Mouse (Mus musculus) embryo, embryonic 11.5 days (tissue): ENCODE results near the gene Sowahb.
A peak's percentile ranks its signal among the peaks of the same experiment; 100 is the strongest.

Source experiments
- DNase-seq: peaks from one replicate; pipeline ENCODE4 v3.0.0-alpha.2; 2012; ENCODE audit warnings: low read depth, low spot score

Sowahb gene

GRCm38 (mm10) chr5:93044584-93045370, at the start of gene Sowahb:
Gene Sowahb (minus strand): TSS chr5:93045022.
- no peak for DNase-seq

- DNase-seq: no peak
These were observed 49.1 kb upstream of the Sowahb start for GRCm38 (mm10) chr5:93093638-93094527.

GRCm38 (mm10) chr5:93092857-93093622, 48.2 kb upstream of the Sowahb start, which contains the start of gene Sept11:
Gene Sept11 (plus strand): TSS chr5:93093437.
- DNase-seq: peak; percentile 87

GRCm38 (mm10) chr5:93092147-93092781, 47.4 kb upstream of the Sowahb start:
- no peak for DNase-seq

- DNase-seq: no peak
These were observed 46.4 kb upstream of the Sowahb start for GRCm38 (mm10) chr5:93091266-93091665.

GRCm38 (mm10) chr5:93085900-93086299, 41.1 kb upstream of the Sowahb start:
- no peak for DNase-seq

- DNase-seq: no peak
These were observed 40.3 kb upstream of the Sowahb start for GRCm38 (mm10) chr5:93085015-93085598.

- no peak for DNase-seq
These were observed 34.8 kb upstream of the Sowahb start for GRCm38 (mm10) chr5:93079596-93079995.

- DNase-seq: no peak
These were observed 33.0 kb upstream of the Sowahb start for GRCm38 (mm10) chr5:93077661-93078323.

- DNase-seq: no peak
These were observed 16.0 kb upstream of the Sowahb start for GRCm38 (mm10) chr5:93060865-93061264.

GRCm38 (mm10) chr5:93053606-93054397, 9.0 kb upstream of the Sowahb start:
- no peak for DNase-seq

GRCm38 (mm10) chr5:93051951-93052350, 7.1 kb upstream of the Sowahb start:
- DNase-seq: no peak

GRCm38 (mm10) chr5:93051041-93051440, 6.2 kb upstream of the Sowahb start:
- no peak for DNase-seq

GRCm38 (mm10) chr5:93049971-93050370, 5.1 kb upstream of the Sowahb start:
- DNase-seq: no peak

GRCm38 (mm10) chr5:93048481-93049240, 3.8 kb upstream of the Sowahb start:
- no peak for DNase-seq

- no peak for DNase-seq
These were observed 1.6 kb upstream of the Sowahb start for GRCm38 (mm10) chr5:93046306-93046845.

GRCm38 (mm10) chr5:93045371-93045714, 521 bp upstream of the Sowahb start:
- DNase-seq: no peak
